Mouse (Mus musculus) testis, adult 2 months (tissue): ENCODE measurements around the gene Nkx1-2. TPM values are rescaled to one million over a fixed set of nuclear protein-coding genes. Genes with fewer than 3 reads are reported as not detected.
A peak's percentile ranks its signal among the peaks of the same experiment; 100 is the strongest.

ENCODE experiments used
- H3K27ac ChIP-seq: fragments of 200-500 bp; 2 replicates; pipeline ENCODE4 v1.5.1; 2012; ENCODE audit warnings: low read depth, low read length; ENCODE audit not compliant: control insufficient read depth, insufficient read depth
- H3K27me3 ChIP-seq: fragments of 200-500 bp; 2 replicates; pipeline ENCODE4 v1.6.1; 2012; ENCODE audit warnings: mild to moderate bottlenecking, low read length, moderate library complexity; ENCODE audit not compliant: control insufficient read depth, insufficient read depth
- H3K36me3 ChIP-seq: fragments of 200-500 bp; 2 replicates; pipeline ENCODE4 v1.6.1; 2012; ENCODE audit warnings: mild to moderate bottlenecking, low read length; ENCODE audit not compliant: control insufficient read depth, insufficient read depth
- H3K4me1 ChIP-seq: fragments of 200-500 bp; 2 replicates; pipeline ENCODE4 v1.6.1; 2012; ENCODE audit warnings: low read length; ENCODE audit not compliant: control insufficient read depth, insufficient read depth
- H3K4me3 ChIP-seq: fragments of 200-500 bp; 2 replicates; pipeline ENCODE4 v1.5.1; 2012; ENCODE audit warnings: low read depth, mild to moderate bottlenecking, low read length, moderate library complexity, mixed read lengths; ENCODE audit not compliant: control insufficient read depth
- CTCF ChIP-seq: fragments of 200-500 bp; IDR thresholded peaks from 2 replicates; pipeline ENCODE4 v1.5.1; 2012; ENCODE audit warnings: low read depth, mild to moderate bottlenecking, inconsistent platforms, low read length, moderate library complexity; ENCODE audit not compliant: control insufficient read depth, insufficient read depth, insufficient replicate concordance
- POLR2A ChIP-seq: fragments of 200-500 bp; IDR thresholded peaks from 2 replicates; pipeline ENCODE4 v1.6.1; 2012; ENCODE audit warnings: low read depth, mild to moderate bottlenecking, inconsistent platforms, low read length, moderate library complexity; ENCODE audit not compliant: control insufficient read depth
- polyA plus RNA-seq: library from polyadenylated mRNA; depleted of rRNA; stranded (reverse); fragments of >200 nt; gene quantifications from 2 replicates; pipeline ENCODE4 v1.2.3, GENCODE M21; 2012

Gene Nkx1-2
- polyA plus RNA-seq, 1 experiment = 0.15 TPM

GRCm38 (mm10) chr7:132600926-132601325, 1.5 kb upstream of the Nkx1-2 start:
- Histone ChIP-seq H3K36me3 (no peaks in the 10 kb centered on the region), H3K4me1 (peaks cover 16% of the 10 kb centered on the region), H3K27ac (no peak overlapping the region), H3K27me3 (no peaks in the 10 kb centered on the region), H3K4me3 (no peak overlapping the region)
- no peak for TF ChIP-seq CTCF
- TF ChIP-seq POLR2A = no peak

GRCm38 (mm10) chr7:132600026-132600425, 589 bp upstream of the Nkx1-2 start:
- peaks cover 16% of the 10 kb centered on the region for H3K4me1 ChIP-seq
- H3K27ac ChIP-seq = no peak overlapping the region
- TF ChIP-seq POLR2A = no peak
- no peak for TF ChIP-seq CTCF
- H3K27me3 ChIP-seq = no peaks in the 10 kb centered on the region
- peak overlapping the region; percentile 42 for H3K4me3 ChIP-seq
- H3K36me3 ChIP-seq = no peaks in the 10 kb centered on the region

- TF ChIP-seq POLR2A = no peak
- no peak for TF ChIP-seq CTCF
- Histone ChIP-seq H3K36me3 (no peaks in the 10 kb centered on the region), H3K4me3 (peak overlapping the region; percentile 60), H3K27me3 (no peaks in the 10 kb centered on the region), H3K4me1 (peaks cover 16% of the 10 kb centered on the region), H3K27ac (no peak overlapping the region)
Measured at GRCm38 (mm10) chr7:132597251-132598041, 2.0 kb downstream of the Nkx1-2 start.

- no peaks in the 10 kb centered on the region for H3K36me3 ChIP-seq
- peak overlapping the region; percentile 60 for H3K4me3 ChIP-seq
- H3K27me3 ChIP-seq = no peaks in the 10 kb centered on the region
- H3K27ac ChIP-seq = no peak overlapping the region; the same call in 1 of the 2 replicates
- H3K4me1 ChIP-seq = peaks cover 16% of the 10 kb centered on the region
- TF ChIP-seq POLR2A = no peak
- TF ChIP-seq CTCF = no peak
Measured at GRCm38 (mm10) chr7:132596557-132597250, 2.7 kb downstream of the Nkx1-2 start.

- TF ChIP-seq CTCF (no peak), POLR2A (no peak)
- no peak overlapping the region for H3K27ac ChIP-seq
- peaks cover 16% of the 10 kb centered on the region for H3K4me1 ChIP-seq
- H3K4me3 ChIP-seq = no peak overlapping the region
- H3K36me3 ChIP-seq = no peaks in the 10 kb centered on the region
- H3K27me3 ChIP-seq = no peaks in the 10 kb centered on the region
Measured at GRCm38 (mm10) chr7:132595787-132596186, 3.6 kb downstream of the Nkx1-2 start.

GRCm38 (mm10) chr7:132594325-132594724, 5.1 kb downstream of the Nkx1-2 start:
- H3K4me1 ChIP-seq = peaks cover 11% of the 10 kb centered on the region
- no peak overlapping the region for H3K27ac ChIP-seq
- H3K4me3 ChIP-seq = no peak overlapping the region
- TF ChIP-seq CTCF (no peak), POLR2A (no peak)
- no peaks in the 10 kb centered on the region for H3K36me3 ChIP-seq
- H3K27me3 ChIP-seq = no peaks in the 10 kb centered on the region

GRCm38 (mm10) chr7:132593762-132594161, 5.7 kb downstream of the Nkx1-2 start:
- Histone ChIP-seq H3K27me3 (no peaks in the 10 kb centered on the region), H3K4me3 (no peak overlapping the region), H3K4me1 (peaks cover 8% of the 10 kb centered on the region), H3K27ac (no peak overlapping the region), H3K36me3 (no peaks in the 10 kb centered on the region)
- TF ChIP-seq POLR2A (no peak), CTCF (no peak)

- Histone ChIP-seq H3K4me1 (no peaks in the 10 kb centered on the region), H3K27ac (no peak overlapping the region), H3K27me3 (no peaks in the 10 kb centered on the region), H3K36me3 (no peaks in the 10 kb centered on the region), H3K4me3 (no peak overlapping the region)
- TF ChIP-seq POLR2A (no peak), CTCF (no peak)
Measured at GRCm38 (mm10) chr7:132589610-132590009, 9.8 kb downstream of the Nkx1-2 start.
